Mouse (Mus musculus) forebrain, embryonic 11.5 days (tissue): Measurements from ENCODE around the gene Tut1. TPM values are rescaled to one million over a fixed set of nuclear protein-coding genes. Genes with fewer than 3 reads are reported as not detected.

Experiments
- ATAC-seq: fragments of 200-750 bp; cut with Nextera tagmentation; replicated peaks from 2 replicates; pipeline ENCODE4 v1.8.0; 2017; ENCODE audit warnings: moderate TSS enrichment; ENCODE audit not compliant: low FRiP score
- DNase-seq: peaks from one replicate; pipeline ENCODE4 v3.0.0-alpha.2; 2017; ENCODE audit warnings: low spot score
- H3K27ac ChIP-seq: fragments of 300-500 bp; sonication (generic); 2 replicates; pipeline ENCODE4 v1.5.1; 2014; ENCODE audit warnings: low read depth, low read length
- H3K27me3 ChIP-seq: fragments of 300-500 bp; sonication (generic); 2 replicates; pipeline ENCODE4 v1.6.1; 2014; ENCODE audit warnings: mild to moderate bottlenecking, low read length, mixed read lengths; ENCODE audit not compliant: control insufficient read depth, insufficient read depth
- H3K36me3 ChIP-seq: fragments of 300-500 bp; sonication (generic); 2 replicates; pipeline ENCODE4 v1.6.1; 2014; ENCODE audit warnings: mild to moderate bottlenecking, low read length, moderate library complexity, mixed read lengths; ENCODE audit not compliant: control insufficient read depth, insufficient read depth
- H3K4me1 ChIP-seq: fragments of 300-500 bp; sonication (generic); replicated peaks from 2 replicates; pipeline ENCODE4 v1.6.1; 2014; ENCODE audit warnings: low read length, mixed read lengths; ENCODE audit not compliant: control insufficient read depth, insufficient read depth
- H3K4me2 ChIP-seq: fragments of 300-500 bp; sonication (generic); 2 replicates; pipeline ENCODE4 v1.6.1; 2014; ENCODE audit warnings: low read depth, mild to moderate bottlenecking, low read length, moderate library complexity, mixed read lengths; ENCODE audit not compliant: severe bottlenecking
- H3K4me3 ChIP-seq: fragments of 300-500 bp; sonication (generic); 2 replicates; pipeline ENCODE4 v1.5.1; 2014; ENCODE audit warnings: low read depth, low read length
- H3K9ac ChIP-seq: fragments of 300-500 bp; sonication (generic); 2 replicates; pipeline ENCODE4 v1.6.1; 2014; ENCODE audit warnings: low read length
- H3K9me3 ChIP-seq: fragments of 300-500 bp; sonication (generic); 2 replicates; pipeline ENCODE4 v1.6.1; 2016; ENCODE audit warnings: low read length, mixed read lengths; ENCODE audit not compliant: control insufficient read depth
- WGBS: fragments of 180-500 bp; shearing (Covaris S2); extraction: QIAGEN DNeasy Blood & Tissue Kit; methylation state at CpG from one replicate; pipeline ENCODE4 v1.1.7; 2014; 5-methylcytosine and 5-hydroxymethylcytosine counted together
- polyA plus RNA-seq: library from polyadenylated mRNA; unstranded; fragments of >200 nt; fragmentation: Nextera tagmentation; extraction: Ambion mirVana; gene quantifications from 2 replicates; pipeline ENCODE4 v1.2.1, GENCODE M21; 2014

The Tut1 gene
- polyA plus RNA-seq, 1 experiment from 2014 or later, result 34.4 TPM

- no peaks in the 10 kb centered on the region for H3K27me3 ChIP-seq
- WGBS, result 77% methylated on average over 9 of the region's 9 CpGs
- no peak overlapping the region for H3K27ac ChIP-seq
- no peak overlapping the region for H3K9ac ChIP-seq
- peaks cover 4% of the 10 kb centered on the region; the same call in 1 of the 2 replicates for H3K4me1 ChIP-seq
- DNase-seq (no peak), ATAC-seq (no peak)
- H3K9me3 ChIP-seq, result no peaks in the 10 kb centered on the region
- no peak overlapping the region for H3K4me2 ChIP-seq
- H3K4me3 ChIP-seq, result no peak overlapping the region
- no peaks in the 10 kb centered on the region for H3K36me3 ChIP-seq
Observed at GRCm38 (mm10) chr19:8921741-8922140, 31.9 kb upstream of the Tut1 start.

GRCm38 (mm10) chr19:8926766-8927165 is 26.9 kb upstream of the Tut1 start:
- WGBS, result 94% methylated on average over 2 of the region's 2 CpGs

DNA sequence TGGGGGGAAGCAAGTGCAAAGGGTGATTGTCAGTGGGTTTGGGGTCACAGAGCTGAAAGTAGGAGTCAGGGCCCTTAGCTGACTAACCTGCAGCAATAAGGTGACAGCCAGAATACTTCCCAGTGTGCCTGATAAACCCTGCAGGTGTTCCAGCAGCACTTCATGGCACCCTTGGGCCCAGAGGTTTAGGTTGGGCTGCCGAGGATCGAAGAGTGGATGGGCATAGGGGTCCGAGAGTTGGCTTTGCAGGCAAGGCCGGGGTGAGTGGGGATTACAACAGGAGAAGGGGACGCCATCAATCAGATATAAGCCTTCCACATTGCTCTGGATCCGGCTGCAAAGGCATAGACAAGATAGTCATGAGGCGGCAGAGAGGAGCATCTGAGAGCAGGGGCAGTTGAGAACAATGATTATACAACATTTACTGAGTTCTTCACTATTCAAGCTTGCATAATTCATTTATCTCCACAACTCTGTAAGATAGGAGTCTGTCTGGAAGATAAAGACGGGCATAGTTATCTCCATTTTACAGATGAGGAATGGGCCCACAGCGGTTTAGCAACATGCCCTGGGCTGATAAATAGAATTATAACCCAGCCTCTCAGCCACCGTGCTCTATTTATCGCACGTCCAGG is 25.6 kb upstream of the Tut1 start:
- Histone ChIP-seq H3K4me2 (no peak overlapping the region), H3K4me3 (no peak overlapping the region), H3K27me3 (no peaks in the 10 kb centered on the region), H3K27ac (no peak overlapping the region), H3K9ac (no peak overlapping the region), H3K9me3 (no peaks in the 10 kb centered on the region), H3K4me1 (peaks cover 11% of the 10 kb centered on the region; the same call in 1 of the 2 replicates), H3K36me3 (no peaks in the 10 kb centered on the region; the same call in 1 of the 2 replicates)
- ATAC-seq, result no peak
- 88% methylated on average over 12 of the region's 12 CpGs for WGBS
- no peak for DNase-seq

More at GRCm38 (mm10) chr19:8926766-8927165, 26.9 kb upstream of the Tut1 start:
- H3K4me1 ChIP-seq, result peaks cover 11% of the 10 kb centered on the region; the same call in 1 of the 2 replicates
- H3K27ac ChIP-seq, result no peak overlapping the region
- ATAC-seq (no peak), DNase-seq (no peak)
- no peaks in the 10 kb centered on the region for H3K9me3 ChIP-seq
- no peaks in the 10 kb centered on the region for H3K27me3 ChIP-seq
- H3K36me3 ChIP-seq, result no peaks in the 10 kb centered on the region; the same call in 1 of the 2 replicates
- H3K4me2 ChIP-seq, result no peak overlapping the region
- H3K4me3 ChIP-seq, result no peak overlapping the region
- no peak overlapping the region for H3K9ac ChIP-seq

- Histone ChIP-seq H3K36me3 (no peaks in the 10 kb centered on the region; the same call in 1 of the 2 replicates), H3K4me2 (peak overlapping the region; percentile 86; the same call in 1 of the 2 replicates), H3K4me3 (peak overlapping the region; percentile 64), H3K27ac (0 out of 2 replicates have a peak overlapping the region, but pooled peaks have one; percentile 18), H3K9me3 (no peaks in the 10 kb centered on the region), H3K27me3 (no peaks in the 10 kb centered on the region), H3K4me1 (peaks cover 11% of the 10 kb centered on the region; the same call in 1 of the 2 replicates), H3K9ac (peak overlapping the region; percentile 79; the same call in 1 of the 2 replicates)
- ATAC-seq (peak; percentile 16; the same call in 1 of the 2 replicates), DNase-seq (no peak)
- WGBS, result 17% methylated on average over 16 of the region's 16 CpGs
Observed at GRCm38 (mm10) chr19:8928689-8929223, 24.9 kb upstream of the Tut1 start.

DNA sequence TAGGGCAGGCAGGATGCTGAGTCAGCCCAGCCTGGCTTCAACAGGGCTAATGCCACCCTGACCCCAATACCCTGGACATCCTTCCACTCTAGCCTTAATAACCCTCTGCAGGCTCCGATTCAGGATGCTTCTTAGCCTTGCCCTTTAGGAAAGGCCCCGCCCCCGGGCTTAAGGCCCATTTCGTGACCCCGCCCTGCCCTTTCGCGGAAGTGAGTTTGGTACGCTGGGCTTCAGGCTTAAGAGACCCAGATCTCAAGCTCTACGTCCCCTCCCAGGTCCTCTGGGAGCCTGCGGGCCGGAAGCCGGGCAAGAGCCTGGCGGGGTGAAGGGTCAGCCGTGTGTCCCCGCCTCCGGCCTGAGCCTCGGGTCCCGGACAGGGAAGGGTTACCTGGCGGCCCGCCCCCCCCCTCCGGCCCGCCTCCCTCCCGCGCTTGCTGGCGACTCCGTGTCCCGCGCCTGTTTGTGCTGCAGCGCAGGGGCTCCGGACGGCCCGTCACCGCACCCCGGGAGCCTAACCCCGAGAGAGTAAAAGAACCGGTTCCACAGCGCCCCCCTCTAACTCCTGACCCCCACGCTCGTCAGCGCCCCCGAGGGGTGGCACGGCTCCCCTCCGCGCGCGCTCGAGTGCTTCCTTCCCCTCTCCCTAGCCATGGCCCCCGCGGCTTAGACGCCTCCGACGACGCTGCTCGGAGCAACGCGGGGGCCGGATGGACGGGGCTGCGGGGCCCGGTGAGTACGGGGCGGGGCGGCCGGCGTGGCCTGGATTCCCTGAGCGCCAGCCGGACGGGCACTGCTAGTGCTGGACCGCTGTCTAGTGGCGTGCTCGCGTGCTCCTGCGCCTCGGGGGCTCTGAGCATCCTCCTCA is 24.2 kb upstream of the Tut1 start, which contains the start of the genes Rom1 and Eml3:
TSS of gene Rom1 (minus strand) at position 133 of the 865 bp plus-strand sequence.
TSS of gene Eml3 (plus strand) at position 329 of the 865 bp plus-strand sequence.
- Histone ChIP-seq H3K4me2 (peak within 1 kb of the TSS; percentile 86), H3K27ac (peak within 1 kb of the TSS; percentile 25; the same call in 1 of the 2 replicates), H3K4me3 (peak within 1 kb of the TSS; percentile 64), H3K27me3 (no peaks in the 10 kb centered on the region), H3K9ac (peak within 1 kb of the TSS; percentile 79), H3K4me1 (peaks cover 11% of the 10 kb centered on the region; the same call in 1 of the 2 replicates), H3K9me3 (no peaks in the 10 kb centered on the region), H3K36me3 (no peaks in the 10 kb centered on the region; the same call in 1 of the 2 replicates)
- DNase-seq (peak; percentile 79), ATAC-seq (peak; percentile 82)
- under 1% methylated on average over 47 of the region's 74 CpGs for WGBS

DNA sequence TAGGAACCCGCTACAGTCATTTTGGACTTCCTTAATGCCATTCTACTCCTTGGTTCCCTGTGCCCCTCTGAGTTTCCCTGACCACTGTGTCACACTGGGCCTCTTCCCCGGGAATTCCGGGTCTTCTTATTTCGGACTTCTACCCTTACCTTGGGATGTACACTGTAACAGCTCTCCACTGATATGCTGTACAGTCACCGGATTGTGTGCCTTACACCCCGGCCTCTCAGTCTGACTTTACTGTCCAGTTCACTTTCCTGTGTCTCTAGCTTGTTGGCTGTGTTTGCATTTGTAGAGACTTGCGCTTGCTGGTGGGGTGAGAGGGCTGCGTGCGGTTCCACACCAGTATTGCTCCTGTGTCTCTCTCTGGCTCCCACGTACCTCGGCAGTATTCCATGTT is 23.5 kb upstream of the Tut1 start:
- peak overlapping the region; percentile 79 for H3K9ac ChIP-seq
- H3K9me3 ChIP-seq, result no peaks in the 10 kb centered on the region
- peaks cover 11% of the 10 kb centered on the region; the same call in 1 of the 2 replicates for H3K4me1 ChIP-seq
- H3K27ac ChIP-seq, result no peak overlapping the region
- H3K4me3 ChIP-seq, result peak overlapping the region; percentile 64
- no peaks in the 10 kb centered on the region for H3K27me3 ChIP-seq
- no peak for DNase-seq
- H3K36me3 ChIP-seq, result no peaks in the 10 kb centered on the region; the same call in 1 of the 2 replicates
- 18% methylated on average over 11 of the region's 11 CpGs for WGBS
- peak overlapping the region; percentile 86 for H3K4me2 ChIP-seq
- ATAC-seq, result no peak

DNA sequence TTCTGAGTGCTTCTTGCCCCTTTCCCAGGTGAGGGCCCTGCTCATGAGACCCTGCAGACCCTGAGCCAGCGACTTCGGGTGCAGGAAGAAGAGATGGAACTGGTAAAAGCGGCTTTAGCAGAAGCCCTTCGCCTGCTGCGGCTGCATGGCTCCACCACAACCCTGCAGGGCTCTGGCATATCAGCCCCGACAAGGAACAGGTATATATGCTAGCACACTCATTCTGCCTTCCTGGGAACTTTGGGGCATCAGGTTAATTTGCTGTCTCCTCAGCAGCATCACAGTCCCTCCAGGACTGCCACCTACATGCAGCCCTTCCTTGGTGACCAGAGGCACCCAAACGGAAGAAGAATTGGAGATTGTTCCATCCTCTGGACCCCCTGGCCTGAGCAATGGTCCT is 22.9 kb upstream of the Tut1 start:
- Histone ChIP-seq H3K4me2 (no peak overlapping the region; the same call in 1 of the 2 replicates), H3K27me3 (no peaks in the 10 kb centered on the region), H3K4me3 (no peak overlapping the region), H3K9me3 (no peaks in the 10 kb centered on the region), H3K4me1 (peaks cover 11% of the 10 kb centered on the region; the same call in 1 of the 2 replicates), H3K9ac (no peak overlapping the region; the same call in 1 of the 2 replicates), H3K27ac (no peak overlapping the region), H3K36me3 (no peaks in the 10 kb centered on the region; the same call in 1 of the 2 replicates)
- ATAC-seq, result no peak
- DNase-seq, result no peak
- 81% methylated on average over 7 of the region's 7 CpGs for WGBS

DNA sequence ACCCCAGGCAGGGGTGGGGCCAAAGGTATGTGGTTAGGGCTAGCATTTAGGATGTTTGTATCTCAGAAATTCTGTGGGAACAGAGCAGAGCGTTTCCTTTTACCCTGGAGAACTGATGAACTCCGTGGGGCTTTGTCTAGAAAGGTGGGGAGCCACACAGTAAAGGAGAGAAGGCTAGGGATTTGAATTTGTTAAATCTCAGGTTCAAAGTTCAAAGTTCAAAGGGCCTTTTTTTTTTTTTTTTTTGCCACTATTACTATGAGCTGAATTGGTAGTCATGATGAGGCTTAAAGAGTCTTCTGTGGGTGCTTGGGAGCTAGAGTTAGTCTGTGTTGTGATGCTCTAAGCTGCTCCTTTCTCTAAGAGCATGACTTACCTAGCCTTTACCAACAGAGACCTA is 16.9 kb upstream of the Tut1 start:
- ATAC-seq, result no peak
- no peaks in the 10 kb centered on the region; the same call in 1 of the 2 replicates for H3K36me3 ChIP-seq
- no peak for DNase-seq
- no peak overlapping the region for H3K27ac ChIP-seq
- no peaks in the 10 kb centered on the region for H3K27me3 ChIP-seq
- no peak overlapping the region for H3K9ac ChIP-seq
- WGBS, result 81% methylated on average over 2 of the region's 2 CpGs
- H3K4me3 ChIP-seq, result no peak overlapping the region
- no peak overlapping the region for H3K4me2 ChIP-seq
- H3K4me1 ChIP-seq, result peaks cover 6% of the 10 kb centered on the region; the same call in 1 of the 2 replicates
- no peaks in the 10 kb centered on the region for H3K9me3 ChIP-seq
